Mouse (Mus musculus): ENCODE measurements at regions not wholly inside any gene's neighbourhood (a gene's known extent, or its start where the extent isn't known, plus 50 kb on each side); places are given as distances from the start of the nearest gene placed in this dataset.

DNA sequence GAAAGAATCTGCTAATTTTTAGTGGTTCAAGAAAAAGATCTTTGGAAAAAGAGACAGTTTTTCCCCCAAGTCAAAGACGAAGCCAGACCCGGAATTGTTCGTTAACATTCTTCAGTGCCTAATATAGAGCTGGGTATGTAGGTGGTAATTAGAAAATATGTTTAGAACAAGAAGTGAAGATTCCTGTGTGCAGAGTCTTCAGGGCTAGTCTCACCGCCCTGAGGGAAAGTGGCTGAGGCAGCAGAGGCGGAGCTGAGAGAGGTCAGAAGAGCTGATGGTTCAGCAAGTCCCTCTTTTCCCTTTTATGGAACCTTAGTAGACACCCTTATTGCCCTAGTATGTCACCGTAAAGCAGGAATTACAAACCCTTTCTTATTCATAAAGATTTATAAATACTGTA is 232.0 kb downstream of the Pten start:
- TF ChIP-seq CEBPB (IDR thresholded peaks at IDR 0.05; ENCODE audit: low read depth) (no peak), USF1 (IDR thresholded peaks at IDR 0.05; ENCODE audit: low read depth) (no peak), MAX (IDR thresholded peaks at IDR 0.05) (no peak), CTCF (IDR thresholded peaks at IDR 0.05; ENCODE audit: control insufficient read depth, insufficient read depth, insufficient read length) (no peak), MYOG (IDR thresholded peaks at IDR 0.05; ENCODE audit: control insufficient read depth, extremely low read depth, insufficient read length) (no peak), MYOD1 (IDR thresholded peaks at IDR 0.05; ENCODE audit: control insufficient read depth, insufficient read length, low read depth) (no peak), FOSL1 (IDR thresholded peaks at IDR 0.05; ENCODE audit: insufficient read depth, low read length, poor library complexity, severe bottlenecking) (no peak)
